Mouse (Mus musculus): ENCODE measurements around the gene Myb. TPM values are rescaled to one million over a fixed set of nuclear protein-coding genes. Genes with fewer than 3 reads are reported as not detected.
"Not testable (repeated sequence)": the region's sequence is repeated elsewhere in the genome, so short reads cannot be mapped to it uniquely, and the experiment has no call there.

Myb gene
- polyA plus RNA-seq, 1 experiment from 2014 or later, result 2.9 TPM

DNA sequence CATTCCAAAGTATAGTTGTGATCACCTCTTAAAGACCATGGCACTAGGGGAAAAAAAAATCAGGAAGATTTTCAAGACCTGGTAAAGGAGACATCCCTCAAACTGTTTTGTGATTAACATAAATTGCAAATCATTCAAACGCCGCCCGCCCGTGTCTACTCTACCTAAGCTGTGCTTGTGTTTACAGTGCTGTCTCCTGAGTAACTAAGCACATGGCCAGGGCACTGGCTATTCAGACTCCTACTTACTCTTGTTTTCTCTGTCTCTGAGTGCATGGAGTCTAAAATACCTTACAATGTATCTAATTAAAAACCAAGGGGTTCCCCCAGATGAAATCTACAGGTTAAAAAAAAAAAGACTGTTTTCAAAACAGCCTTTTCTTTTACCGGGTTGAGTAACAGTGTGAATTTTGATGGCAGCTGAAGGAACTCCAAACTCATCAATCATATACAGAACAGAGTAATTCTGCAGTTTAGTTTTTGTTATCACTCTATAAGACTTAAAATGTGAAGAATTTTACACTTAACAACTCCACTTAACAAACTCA, 3.8 kb downstream of the Myb start:
- H3K36me3 ChIP-seq (ENCODE audit: control insufficient read depth, insufficient read depth), result no peaks in the 10 kb centered on the region; the same call in 1 of the 2 replicates
- no peak for TF ChIP-seq CTCF (IDR thresholded peaks at IDR 0.05; ENCODE audit: low read depth)
- no peaks in the 10 kb centered on the region for H3K4me1 ChIP-seq (replicated peaks; ENCODE audit: control insufficient read depth, insufficient read depth, low read length)
- H3K4me2 ChIP-seq (replicated peaks; ENCODE audit: low read depth), result no peak overlapping the region
- H3K27ac ChIP-seq (ENCODE audit: low read depth, low read length), result no peak overlapping the region
- ATAC-seq, result no peak
- H3K9me3 ChIP-seq (ENCODE audit: control insufficient read depth), result no peaks in the 10 kb centered on the region
- 77% methylated on average over 5 of the region's 5 CpGs for WGBS
- H3K9ac ChIP-seq (ENCODE audit: low read depth, low read length), result no peak overlapping the region
- H3K27me3 ChIP-seq (replicated peaks; ENCODE audit: control insufficient read depth, insufficient read depth, low read length), result peaks cover 14% of the 10 kb centered on the region
- H3K4me3 ChIP-seq (ENCODE audit: low read depth, low read length), result no peak overlapping the region

DNA sequence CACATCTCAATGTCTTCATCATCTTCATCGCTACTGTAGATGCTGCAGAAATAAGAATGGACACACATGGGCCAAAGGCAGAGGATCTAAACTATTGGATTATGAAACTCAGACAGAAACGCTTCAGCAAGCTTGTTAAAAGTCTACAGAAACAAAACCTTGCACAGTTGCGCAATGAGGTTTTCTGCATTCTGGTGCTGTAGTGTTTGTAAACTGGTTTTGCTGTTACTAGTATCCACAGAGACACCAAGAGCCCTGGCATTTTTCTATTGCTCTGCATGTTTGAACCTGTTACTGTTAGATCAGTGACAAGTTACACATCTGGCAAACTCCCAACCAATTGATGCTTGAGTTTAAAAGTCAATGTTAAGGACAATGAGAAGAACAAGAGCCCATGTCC, 4.4 kb downstream of the Myb start:
- no peak for TF ChIP-seq CTCF (IDR thresholded peaks at IDR 0.05; ENCODE audit: low read depth)
- WGBS, result 91% methylated on average over 3 of the region's 3 CpGs
- H3K27ac ChIP-seq (ENCODE audit: low read depth, low read length), result no peak overlapping the region

DNA sequence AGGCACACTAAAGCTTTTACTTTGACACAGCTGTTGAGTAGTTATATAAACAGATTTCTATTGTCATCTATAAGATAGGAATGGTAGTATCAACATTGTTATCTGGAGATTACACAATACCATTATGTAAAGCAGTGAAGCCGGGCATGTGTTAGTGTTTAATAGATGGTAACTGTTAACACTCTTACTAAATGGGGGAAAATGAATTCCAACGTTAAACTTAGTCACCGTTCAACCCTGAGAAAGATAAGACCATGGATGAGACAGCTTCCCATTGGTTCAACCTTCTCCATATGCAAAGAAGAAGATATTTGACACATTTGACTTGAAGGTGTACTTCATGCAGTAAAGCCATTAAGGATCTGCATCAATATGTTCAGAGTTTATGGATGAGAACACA, 5.9 kb downstream of the Myb start:
- Histone ChIP-seq H3K27me3 (replicated peaks; ENCODE audit: control insufficient read depth, insufficient read depth, low read length) (peaks cover 4% of the 10 kb centered on the region), H3K9ac (ENCODE audit: low read depth, low read length) (no peak overlapping the region), H3K4me2 (replicated peaks; ENCODE audit: low read depth) (no peak overlapping the region), H3K27ac (ENCODE audit: low read depth, low read length) (no peak overlapping the region), H3K4me1 (replicated peaks; ENCODE audit: control insufficient read depth, insufficient read depth, low read length) (no peaks in the 10 kb centered on the region), H3K36me3 (ENCODE audit: control insufficient read depth, insufficient read depth) (no peaks in the 10 kb centered on the region; the same call in 1 of the 2 replicates), H3K9me3 (ENCODE audit: control insufficient read depth) (no peaks in the 10 kb centered on the region), H3K4me3 (ENCODE audit: low read depth, low read length) (no peak overlapping the region)
- WGBS, result 37% methylated on average over 3 of the region's 3 CpGs
- TF ChIP-seq CTCF (IDR thresholded peaks at IDR 0.05; ENCODE audit: low read depth), result no peak
- ATAC-seq, result no peak

More for the DNA sequence above, 4.4 kb downstream of the Myb start:
- no peaks in the 10 kb centered on the region for H3K9me3 ChIP-seq (ENCODE audit: control insufficient read depth)
- peaks cover 9% of the 10 kb centered on the region for H3K27me3 ChIP-seq (replicated peaks; ENCODE audit: control insufficient read depth, insufficient read depth, low read length)
- H3K36me3 ChIP-seq (ENCODE audit: control insufficient read depth, insufficient read depth), result no peaks in the 10 kb centered on the region; the same call in 1 of the 2 replicates
- H3K9ac ChIP-seq (ENCODE audit: low read depth, low read length), result no peak overlapping the region
- no peak overlapping the region for H3K4me2 ChIP-seq (replicated peaks; ENCODE audit: low read depth)
- no peak for ATAC-seq
- H3K4me3 ChIP-seq (ENCODE audit: low read depth, low read length), result no peak overlapping the region
- no peaks in the 10 kb centered on the region for H3K4me1 ChIP-seq (replicated peaks; ENCODE audit: control insufficient read depth, insufficient read depth, low read length)

DNA sequence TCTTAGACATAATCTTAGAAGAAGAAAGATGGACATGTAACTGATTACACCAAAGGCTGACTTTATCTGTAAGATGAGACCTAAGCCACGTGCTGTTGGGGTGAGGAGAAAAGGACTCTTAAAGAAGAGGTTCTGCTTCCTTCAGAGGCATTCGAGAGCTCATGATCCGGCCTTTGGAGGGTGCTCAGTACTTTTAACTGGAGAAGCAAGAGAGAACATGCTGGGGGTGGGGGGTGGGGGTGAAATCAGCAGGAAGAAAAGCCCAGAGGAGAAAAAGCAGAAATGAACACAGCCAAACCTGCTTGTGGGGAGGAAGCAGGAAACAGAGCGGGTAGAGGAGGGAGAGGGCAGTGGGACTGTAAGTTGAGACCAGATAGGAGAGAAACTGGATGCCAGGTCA, 7.4 kb downstream of the Myb start:
- Histone ChIP-seq H3K4me1 (replicated peaks; ENCODE audit: control insufficient read depth, insufficient read depth, low read length) (no peaks in the 10 kb centered on the region), H3K36me3 (ENCODE audit: control insufficient read depth, insufficient read depth) (no peaks in the 10 kb centered on the region; the same call in 1 of the 2 replicates), H3K27me3 (replicated peaks; ENCODE audit: control insufficient read depth, insufficient read depth, low read length) (peaks cover 4% of the 10 kb centered on the region; the same call in 1 of the 2 replicates), H3K4me3 (ENCODE audit: low read depth, low read length) (no peak overlapping the region), H3K27ac (ENCODE audit: low read depth, low read length) (no peak overlapping the region), H3K9me3 (ENCODE audit: control insufficient read depth) (no peaks in the 10 kb centered on the region), H3K4me2 (replicated peaks; ENCODE audit: low read depth) (no peak overlapping the region), H3K9ac (ENCODE audit: low read depth, low read length) (no peak overlapping the region)
- 89% methylated on average over 4 of the region's 4 CpGs for WGBS
- no peak for ATAC-seq
- TF ChIP-seq CTCF (IDR thresholded peaks at IDR 0.05; ENCODE audit: low read depth), result no peak

DNA sequence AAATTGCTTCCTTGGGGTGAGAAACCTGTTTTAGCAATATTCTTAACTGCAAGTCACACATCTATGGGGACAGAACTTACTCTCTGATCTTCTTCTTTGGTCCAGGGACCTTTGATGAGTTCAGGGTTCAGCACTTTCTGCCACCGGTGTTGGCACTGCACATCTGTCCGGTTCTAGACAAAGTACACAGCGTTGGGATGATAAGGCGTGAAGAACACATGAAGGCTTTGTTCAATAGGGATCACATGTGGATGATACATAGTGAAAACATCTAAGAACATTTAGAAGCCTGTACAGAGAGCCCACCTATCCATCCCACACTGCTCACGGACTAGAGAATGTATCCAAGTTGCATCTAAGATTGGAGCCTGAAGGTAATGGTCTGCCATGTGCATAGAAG, 8.0 kb downstream of the Myb start:
- no peaks in the 10 kb centered on the region for H3K4me1 ChIP-seq (replicated peaks; ENCODE audit: control insufficient read depth, insufficient read depth, low read length)
- no peaks in the 10 kb centered on the region; the same call in 1 of the 2 replicates for H3K36me3 ChIP-seq (ENCODE audit: control insufficient read depth, insufficient read depth)
- H3K4me3 ChIP-seq (ENCODE audit: low read depth, low read length), result no peak overlapping the region
- H3K27me3 ChIP-seq (replicated peaks; ENCODE audit: control insufficient read depth, insufficient read depth, low read length), result no peaks in the 10 kb centered on the region
- H3K9me3 ChIP-seq (ENCODE audit: control insufficient read depth), result no peaks in the 10 kb centered on the region
- ATAC-seq, result no peak
- H3K4me2 ChIP-seq (replicated peaks; ENCODE audit: low read depth), result no peak overlapping the region
- no peak overlapping the region for H3K27ac ChIP-seq (ENCODE audit: low read depth, low read length)
- H3K9ac ChIP-seq (ENCODE audit: low read depth, low read length), result no peak overlapping the region
- no peak for TF ChIP-seq CTCF (IDR thresholded peaks at IDR 0.05; ENCODE audit: low read depth)
- 84% methylated on average over 5 of the region's 5 CpGs for WGBS

DNA sequence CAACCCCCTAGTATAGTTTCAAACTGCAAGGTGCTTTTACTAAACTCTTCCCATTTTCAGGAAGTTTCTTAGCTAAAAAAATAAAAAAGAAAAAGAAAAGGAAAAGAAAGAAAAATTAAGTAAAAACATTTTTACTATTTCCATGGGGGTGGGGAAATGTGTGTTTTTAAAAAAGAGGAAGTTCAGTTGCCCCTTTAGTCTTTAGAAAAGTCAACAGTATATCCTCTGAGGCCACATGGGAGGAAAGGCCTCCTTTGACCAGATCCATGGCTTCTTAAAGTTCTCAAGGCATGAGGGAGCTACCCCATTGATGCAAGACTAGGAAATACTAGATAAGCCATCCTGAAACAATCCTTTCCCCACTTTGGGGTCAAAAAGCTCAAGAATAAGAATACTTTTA, 9.5 kb downstream of the Myb start:
- Histone ChIP-seq H3K27ac (ENCODE audit: low read depth, low read length) (no peak overlapping the region), H3K27me3 (replicated peaks; ENCODE audit: control insufficient read depth, insufficient read depth, low read length) (no peaks in the 10 kb centered on the region), H3K36me3 (ENCODE audit: control insufficient read depth, insufficient read depth) (no peaks in the 10 kb centered on the region; the same call in 1 of the 2 replicates), H3K4me1 (replicated peaks; ENCODE audit: control insufficient read depth, insufficient read depth, low read length) (no peaks in the 10 kb centered on the region), H3K9ac (ENCODE audit: low read depth, low read length) (no peak overlapping the region), H3K9me3 (ENCODE audit: control insufficient read depth) (no peaks in the 10 kb centered on the region), H3K4me3 (ENCODE audit: low read depth, low read length) (no peak overlapping the region), H3K4me2 (replicated peaks; ENCODE audit: low read depth) (no peak overlapping the region)
- no peak for TF ChIP-seq CTCF (IDR thresholded peaks at IDR 0.05; ENCODE audit: low read depth)
- no peak for ATAC-seq

DNA sequence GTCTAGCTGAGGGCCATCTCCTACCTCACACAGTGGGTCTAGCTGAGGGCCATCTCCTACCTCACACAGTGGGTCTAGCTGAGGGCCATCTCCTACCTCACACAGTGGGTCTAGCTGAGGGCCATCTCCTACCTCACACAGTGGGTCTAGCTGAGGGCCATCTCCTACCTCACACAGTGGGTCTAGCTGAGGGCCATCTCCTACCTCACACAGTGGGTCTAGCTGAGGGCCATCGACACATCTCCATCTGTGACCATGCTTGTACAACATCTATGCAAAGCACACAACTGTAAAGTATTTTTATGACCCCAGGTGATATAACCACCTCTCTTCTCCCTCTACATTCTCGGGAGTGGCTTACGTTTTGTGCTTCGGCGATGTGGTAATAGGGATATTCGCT, 10.8 kb downstream of the Myb start:
- not testable (repeated sequence) for H3K9ac ChIP-seq (ENCODE audit: low read depth, low read length); H3K9me3 ChIP-seq (ENCODE audit: control insufficient read depth); ATAC-seq; H3K27me3 ChIP-seq (replicated peaks; ENCODE audit: control insufficient read depth, insufficient read depth, low read length); H3K4me2 ChIP-seq (replicated peaks; ENCODE audit: low read depth); H3K4me3 ChIP-seq (ENCODE audit: low read depth, low read length); H3K4me1 ChIP-seq (replicated peaks; ENCODE audit: control insufficient read depth, insufficient read depth, low read length); H3K36me3 ChIP-seq (ENCODE audit: control insufficient read depth, insufficient read depth); H3K27ac ChIP-seq (ENCODE audit: low read depth, low read length)
- WGBS, result 87% methylated on average over 6 of the region's 6 CpGs
